Mouse (Mus musculus): ENCODE results near the gene Gm2022.
"Not testable (repeated sequence)": the region's sequence is repeated elsewhere in the genome, so short reads cannot be mapped to it uniquely, and the experiment has no call there.

DNA sequence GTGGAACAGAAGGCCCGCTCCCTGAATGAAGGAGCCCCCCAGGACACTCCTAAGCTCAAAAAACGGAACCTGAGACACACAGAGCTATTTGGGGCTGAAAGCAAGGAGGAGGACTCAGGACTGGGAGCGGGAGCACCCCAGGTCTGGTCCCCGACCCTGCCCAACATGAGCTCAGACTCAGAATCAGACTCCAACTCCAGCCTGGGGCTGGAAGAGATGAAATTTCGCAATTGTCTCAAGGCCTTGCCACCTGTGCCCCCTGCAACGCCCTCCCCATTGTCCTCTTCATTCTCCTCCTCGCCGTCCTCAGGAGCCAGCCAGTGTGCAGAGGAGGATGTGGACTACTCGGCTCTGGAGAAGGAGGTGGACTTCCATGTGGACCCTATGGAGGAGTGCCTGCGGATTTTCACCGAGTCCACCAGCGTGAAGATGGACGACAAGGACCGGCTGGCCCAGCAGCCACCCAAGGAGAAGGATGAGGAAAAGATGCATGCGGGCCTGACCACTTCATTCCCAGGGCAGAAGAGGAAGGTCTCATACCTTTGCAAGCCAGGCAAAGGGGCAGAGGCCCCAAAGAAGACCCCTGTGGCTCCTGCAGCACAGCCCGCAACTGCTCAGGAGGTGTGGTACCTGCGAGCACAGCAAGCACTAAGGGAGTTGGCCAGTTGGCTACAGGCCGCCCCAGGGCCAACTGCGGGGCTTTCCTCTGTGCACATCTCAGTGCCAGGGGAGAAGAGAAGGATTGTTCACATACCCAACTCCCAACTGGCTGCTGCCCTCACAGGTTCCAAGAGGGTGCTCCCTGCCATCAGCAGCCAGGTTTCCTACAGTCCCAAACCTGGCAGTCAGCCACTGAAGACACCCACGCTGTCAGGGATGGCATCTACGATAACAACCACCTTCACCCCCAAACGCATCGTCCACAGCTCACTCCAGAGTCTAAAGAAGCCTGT is 33.2 kb upstream of the Gm2022 start:
- not testable (repeated sequence) for TF ChIP-seq CTCF (conservative IDR thresholded peaks at IDR 0.05; ENCODE audit: low read length); POU5F1 (IDR thresholded peaks at IDR 0.05; ENCODE audit: borderline replicate concordance, low read length)

Data from E14TG2a.4 (cell line).